Mouse (Mus musculus): ENCODE data around the gene Olfr52.

GRCm38 (mm10) chr2:86135828-86136227 lies 49.7 kb downstream of the Olfr52 start, which contains the start of gene Olfr1039:
- TF ChIP-seq MAX (IDR thresholded peaks at IDR 0.05; ENCODE audit: low read depth) (no peak), SRF (IDR thresholded peaks at IDR 0.05; ENCODE audit: control insufficient read depth, insufficient read length, low read depth) (no peak), USF1 (IDR thresholded peaks at IDR 0.05; ENCODE audit: low read depth) (no peak), POLR2A (IDR thresholded peaks at IDR 0.05; ENCODE audit: insufficient read length, low read depth) (no peak), POLR2AphosphoS2 (IDR thresholded peaks at IDR 0.05; ENCODE audit: insufficient read length, low read depth) (no peak)

Data from myocyte (in vitro differentiated cells).